Mouse (Mus musculus) stomach, embryonic 14.5 days (tissue): ENCODE measurements around the gene Themis2. TPM values are rescaled to one million over a fixed set of nuclear protein-coding genes. Genes with fewer than 3 reads are reported as not detected.
"Not testable (repeated sequence)": the region's sequence is repeated elsewhere in the genome, so short reads cannot be mapped to it uniquely, and the experiment has no call there.

Experiments used
- ATAC-seq: fragments of 200-750 bp; cut with Nextera tagmentation; 2 replicates; pipeline ENCODE4 v1.8.0; 2017; ENCODE audit warnings: low read depth, moderate TSS enrichment; ENCODE audit not compliant: insufficient number of reproducible peaks, insufficient read depth, low FRiP score
- H3K27ac ChIP-seq: fragments of 300-500 bp; sonication (generic); 2 replicates; pipeline ENCODE4 v1.5.1; 2014; ENCODE audit warnings: mild to moderate bottlenecking, low read length, moderate library complexity, mixed read lengths
- H3K27me3 ChIP-seq: fragments of 300-500 bp; sonication (generic); 2 replicates; pipeline ENCODE4 v1.6.1; 2014; ENCODE audit warnings: low read length, control low read depth, mixed read lengths; ENCODE audit not compliant: control insufficient read depth, insufficient read depth
- H3K36me3 ChIP-seq: fragments of 300-500 bp; sonication (generic); 2 replicates; pipeline ENCODE4 v1.6.1; 2014; ENCODE audit warnings: mild to moderate bottlenecking, control low read depth, low read length, moderate library complexity, mixed read lengths; ENCODE audit not compliant: control insufficient read depth, insufficient read depth
- H3K4me1 ChIP-seq: fragments of 300-500 bp; sonication (generic); 2 replicates; pipeline ENCODE4 v1.6.1; 2014; ENCODE audit warnings: low read length, control low read depth, mixed read lengths; ENCODE audit not compliant: control insufficient read depth, insufficient read depth
- H3K4me2 ChIP-seq: fragments of 300-500 bp; sonication (generic); replicated peaks from 2 replicates; pipeline ENCODE4 v1.6.1; 2014; ENCODE audit warnings: low read depth, low read length, control low read depth
- H3K4me3 ChIP-seq: fragments of 300-500 bp; sonication (generic); 2 replicates; pipeline ENCODE4 v1.5.1; 2014; ENCODE audit warnings: low read depth, low read length, control low read depth
- H3K9ac ChIP-seq: fragments of 300-500 bp; sonication (generic); replicated peaks from 2 replicates; pipeline ENCODE4 v1.6.1; 2014; ENCODE audit warnings: low read depth, mild to moderate bottlenecking, control low read depth, low read length, moderate library complexity, mixed read lengths
- H3K9me3 ChIP-seq: fragments of 300-500 bp; sonication (generic); 2 replicates; pipeline ENCODE4 v1.6.1; 2016; ENCODE audit warnings: low read depth, low read length, control low read depth; ENCODE audit not compliant: control insufficient read depth
- WGBS: fragments of 180-500 bp; shearing (Covaris S2); extraction: QIAGEN DNeasy Blood & Tissue Kit; methylation state at CpG from one replicate; pipeline ENCODE4 v1.1.7; 2014; 5-methylcytosine and 5-hydroxymethylcytosine counted together
- polyA plus RNA-seq: library from polyadenylated mRNA; unstranded; fragments of >200 nt; fragmentation: Nextera tagmentation; extraction: Ambion mirVana; gene quantifications from 2 replicates; pipeline ENCODE4 v1.2.1, GENCODE M21; 2014

Themis2 gene
- polyA plus RNA-seq, 1 experiment from 2014 or later: 1.1 TPM

DNA sequence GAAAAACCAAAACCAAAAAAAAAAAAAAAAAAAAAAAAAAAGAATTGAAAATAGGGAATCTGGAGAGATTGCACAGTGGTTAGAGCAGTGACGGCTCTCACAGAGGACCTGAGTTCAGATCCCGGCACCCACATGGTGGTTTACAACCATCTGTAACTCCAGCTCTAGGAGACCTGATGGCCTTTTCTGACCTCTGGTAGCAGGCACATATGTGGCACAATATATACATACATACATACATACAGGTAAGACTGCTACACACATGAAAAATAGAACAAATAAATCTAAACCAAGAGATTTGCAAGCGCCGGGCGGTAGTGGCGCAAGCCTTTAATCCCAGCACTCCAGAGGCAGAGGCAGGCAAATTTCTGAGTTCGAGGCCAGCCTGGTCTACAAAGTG lies 7.7 kb upstream of the Themis2 start:
- no peak overlapping the region for H3K4me3 ChIP-seq
- ATAC-seq: no peak
- H3K36me3 ChIP-seq: no peaks in the 10 kb centered on the region
- H3K9me3 ChIP-seq: no peaks in the 10 kb centered on the region
- no peak overlapping the region for H3K4me2 ChIP-seq
- H3K4me1 ChIP-seq: no peaks in the 10 kb centered on the region
- H3K27me3 ChIP-seq: no peaks in the 10 kb centered on the region
- no peak overlapping the region for H3K27ac ChIP-seq
- WGBS: 95% methylated on average over 7 of the region's 7 CpGs
- H3K9ac ChIP-seq: no peak overlapping the region

- Histone ChIP-seq H3K4me1 (no peaks in the 10 kb centered on the region), H3K9me3 (no peaks in the 10 kb centered on the region), H3K36me3 (no peaks in the 10 kb centered on the region), H3K4me2 (no peak overlapping the region), H3K27me3 (no peaks in the 10 kb centered on the region), H3K4me3 (no peak overlapping the region), H3K9ac (no peak overlapping the region), H3K27ac (no peak overlapping the region)
- WGBS: 86% methylated on average over 5 of the region's 5 CpGs
- ATAC-seq: no peak
Measured at GRCm38 (mm10) chr4:132803212-132803611, 7.0 kb upstream of the Themis2 start.

DNA sequence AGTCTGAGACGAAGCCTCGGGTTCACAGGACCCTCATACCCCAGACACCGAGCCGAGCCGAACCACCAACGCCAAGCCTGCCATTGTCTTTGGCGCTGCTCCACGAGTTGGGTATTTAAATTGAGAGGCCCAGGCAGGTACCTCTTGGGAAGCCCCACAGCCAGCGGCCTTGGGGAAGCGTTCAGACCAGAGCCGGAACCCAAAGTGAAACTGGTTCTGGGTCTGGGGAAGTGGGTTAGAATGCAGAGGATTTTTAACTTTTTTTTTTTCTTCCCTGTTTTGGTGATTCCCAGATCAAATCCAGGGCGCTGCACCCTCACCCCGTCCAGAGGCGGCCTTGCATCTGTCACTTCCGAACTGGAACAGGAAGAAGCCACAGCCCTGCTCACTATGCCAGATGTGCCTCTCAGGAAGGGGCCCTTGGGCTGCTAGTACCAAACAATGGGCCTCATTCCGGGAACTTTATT lies 6.0 kb upstream of the Themis2 start:
- Histone ChIP-seq H3K36me3 (no peaks in the 10 kb centered on the region), H3K27ac (peak overlapping the region; percentile 3; the same call in 1 of the 2 replicates), H3K9me3 (no peaks in the 10 kb centered on the region), H3K4me1 (no peaks in the 10 kb centered on the region), H3K27me3 (no peaks in the 10 kb centered on the region), H3K4me2 (no peak overlapping the region), H3K4me3 (no peak overlapping the region), H3K9ac (no peak overlapping the region)
- no peak for ATAC-seq
- 62% methylated on average over 16 of the region's 16 CpGs for WGBS

GRCm38 (mm10) chr4:132801176-132802077 lies 5.2 kb upstream of the Themis2 start:
- H3K27me3 ChIP-seq: no peaks in the 10 kb centered on the region
- no peaks in the 10 kb centered on the region for H3K36me3 ChIP-seq
- 79% methylated on average over 18 of the region's 18 CpGs for WGBS
- H3K9ac ChIP-seq: no peak overlapping the region
- H3K4me3 ChIP-seq: no peak overlapping the region
- H3K4me1 ChIP-seq: no peaks in the 10 kb centered on the region
- ATAC-seq: no peak
- H3K9me3 ChIP-seq: no peaks in the 10 kb centered on the region
- H3K27ac ChIP-seq: peak overlapping the region; percentile 3; the same call in 1 of the 2 replicates
- H3K4me2 ChIP-seq: no peak overlapping the region

DNA sequence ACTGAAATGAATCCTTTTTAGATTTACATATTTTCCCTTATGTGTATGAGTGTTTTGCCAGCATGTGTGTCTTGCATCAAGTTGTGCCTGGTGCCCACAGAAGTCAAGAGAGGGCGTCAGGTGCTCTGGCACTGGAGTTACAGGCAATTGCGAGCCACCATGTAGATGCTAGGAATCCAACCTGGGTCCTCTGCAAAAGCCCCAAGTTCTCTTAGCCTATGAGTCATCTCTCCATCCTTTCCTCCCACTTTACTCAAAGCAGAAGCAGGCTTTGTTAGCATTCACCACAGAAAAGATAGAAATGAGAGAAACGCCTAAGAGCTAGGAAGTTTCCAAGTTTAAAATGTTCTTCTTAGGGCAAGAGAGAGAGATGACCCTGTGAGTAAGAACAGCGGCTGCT lies 3.7 kb upstream of the Themis2 start:
- ATAC-seq: no peak
- H3K36me3 ChIP-seq: no peaks in the 10 kb centered on the region
- 87% methylated on average over 4 of the region's 4 CpGs for WGBS
- 0 out of 2 replicates have a peak, but pooled peaks cover 3% of the 10 kb centered on the region for H3K27me3 ChIP-seq
- H3K9me3 ChIP-seq: no peaks in the 10 kb centered on the region
- no peak overlapping the region for H3K4me2 ChIP-seq
- H3K4me1 ChIP-seq: no peaks in the 10 kb centered on the region
- H3K4me3 ChIP-seq: no peak overlapping the region
- H3K27ac ChIP-seq: no peak overlapping the region
- H3K9ac ChIP-seq: no peak overlapping the region

GRCm38 (mm10) chr4:132798666-132799065 lies 2.5 kb upstream of the Themis2 start:
- ATAC-seq, H3K9me3 ChIP-seq, H3K4me2 ChIP-seq, H3K9ac ChIP-seq, H3K27me3 ChIP-seq, H3K4me1 ChIP-seq, H3K36me3 ChIP-seq, H3K27ac ChIP-seq, H3K4me3 ChIP-seq: not testable (repeated sequence)
- 79% methylated on average over 3 of the region's 3 CpGs for WGBS

- H3K9me3 ChIP-seq: no peaks in the 10 kb centered on the region
- no peaks in the 10 kb centered on the region for H3K4me1 ChIP-seq
- WGBS: 65% methylated on average over 4 of the region's 4 CpGs
- H3K4me2 ChIP-seq: no peak overlapping the region
- H3K27me3 ChIP-seq: 0 out of 2 replicates have a peak, but pooled peaks cover 3% of the 10 kb centered on the region
- no peak overlapping the region for H3K9ac ChIP-seq
- no peak for ATAC-seq
- no peak overlapping the region for H3K4me3 ChIP-seq
- no peaks in the 10 kb centered on the region for H3K36me3 ChIP-seq
- H3K27ac ChIP-seq: no peak overlapping the region
Measured at GRCm38 (mm10) chr4:132798028-132798427, 1.8 kb upstream of the Themis2 start.

DNA sequence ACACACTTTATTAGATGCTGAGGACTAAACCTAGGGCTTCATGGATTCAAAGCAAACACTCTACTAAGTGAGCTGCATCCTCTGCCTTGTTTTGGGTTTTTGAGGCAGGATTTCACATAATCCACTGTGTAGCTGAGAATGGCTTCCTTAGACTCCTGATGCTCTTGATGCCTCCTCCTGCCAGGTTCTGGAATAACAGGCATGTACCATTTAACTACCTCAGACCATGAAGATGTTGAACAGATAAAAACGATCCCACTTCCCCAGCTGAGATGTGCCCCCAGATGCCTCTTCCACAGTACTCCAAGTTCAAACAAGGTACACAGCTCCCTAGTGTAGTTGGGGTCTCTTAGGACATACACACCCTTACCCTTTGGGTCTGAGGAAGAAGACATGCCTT lies 1.3 kb upstream of the Themis2 start:
- no peak overlapping the region for H3K4me2 ChIP-seq
- no peak overlapping the region for H3K4me3 ChIP-seq
- ATAC-seq: no peak
- no peaks in the 10 kb centered on the region for H3K4me1 ChIP-seq
- no peaks in the 10 kb centered on the region for H3K9me3 ChIP-seq
- 0 out of 2 replicates have a peak, but pooled peaks cover 3% of the 10 kb centered on the region for H3K27me3 ChIP-seq
- H3K27ac ChIP-seq: no peak overlapping the region
- H3K9ac ChIP-seq: no peak overlapping the region
- WGBS: 72% methylated on average over 1 of the region's 1 CpGs
- H3K36me3 ChIP-seq: no peaks in the 10 kb centered on the region
